Mouse (Mus musculus): ENCODE measurements at regions not wholly inside any gene's neighbourhood (a gene's known extent, or its start where the extent isn't known, plus 50 kb on each side); places are given as distances from the start of the nearest gene placed in this dataset.
A peak's percentile ranks its signal among the peaks of the same experiment; 100 is the strongest.

DNA sequence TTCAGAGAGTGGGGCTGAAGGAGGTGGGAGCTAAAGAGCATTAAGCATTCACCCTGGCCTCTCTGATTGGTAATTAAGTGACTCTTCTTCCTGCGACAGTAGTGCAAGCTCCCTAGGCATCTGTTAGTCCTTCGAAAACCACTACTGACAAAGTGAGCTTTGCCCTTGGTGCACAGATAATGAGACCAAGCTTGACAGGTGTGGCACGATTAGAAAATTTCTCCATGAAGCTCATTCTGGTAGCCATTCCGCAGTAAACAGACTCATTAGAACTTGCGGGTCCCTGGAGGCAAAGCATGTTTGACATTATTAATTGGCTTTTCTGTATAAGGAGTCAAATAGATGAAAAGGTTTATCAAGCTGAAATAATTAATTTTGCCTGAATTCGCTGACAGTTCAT is 285.8 kb downstream of the Insig2 start:
- no peak for DNase-seq (ENCODE audit: low spot score in 2 of 2)

DNA sequence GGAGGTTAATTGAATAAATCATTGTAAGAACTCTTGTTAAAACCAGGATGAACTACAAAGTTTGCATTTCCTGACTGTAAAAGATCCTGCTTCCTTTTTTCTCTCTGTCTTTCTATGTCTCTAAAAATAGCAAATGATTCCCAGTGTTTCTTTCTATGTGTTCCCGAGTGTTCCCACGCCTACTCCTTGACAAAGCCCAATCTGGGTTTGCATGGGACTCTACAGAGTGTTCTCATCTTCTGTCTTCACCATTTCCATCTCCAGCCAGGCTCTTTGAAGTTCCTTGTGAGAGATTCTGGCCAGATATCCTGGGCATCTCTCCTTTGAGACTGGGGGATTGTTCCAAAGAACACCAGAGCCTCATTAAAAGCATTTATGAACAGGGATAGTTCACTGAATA is 285.0 kb downstream of the Insig2 start:
- DNase-seq (ENCODE audit: low spot score in 2 of 2) = peak; percentile 27 to 58

DNA sequence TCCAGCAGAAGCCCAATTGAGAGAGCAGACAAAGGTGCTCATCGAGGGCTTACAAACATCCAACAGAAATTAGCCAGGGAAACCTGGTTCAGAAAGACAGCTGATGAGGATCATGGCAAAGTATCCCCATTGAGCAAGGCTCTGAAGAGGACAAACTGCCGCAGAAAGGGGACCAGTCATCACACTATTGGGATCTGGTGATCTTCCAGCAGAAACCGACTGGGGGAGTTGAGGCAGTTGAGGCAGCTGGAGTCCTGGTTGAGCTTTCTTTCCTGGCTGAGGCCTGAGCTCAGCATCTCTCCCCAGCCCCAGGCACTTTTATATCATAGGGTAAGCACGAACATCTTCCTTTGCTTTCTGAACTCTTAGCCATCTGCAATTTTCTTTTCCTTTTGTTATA is 282.7 kb downstream of the Insig2 start:
- no peak for DNase-seq (ENCODE audit: low spot score in 2 of 2)

DNA sequence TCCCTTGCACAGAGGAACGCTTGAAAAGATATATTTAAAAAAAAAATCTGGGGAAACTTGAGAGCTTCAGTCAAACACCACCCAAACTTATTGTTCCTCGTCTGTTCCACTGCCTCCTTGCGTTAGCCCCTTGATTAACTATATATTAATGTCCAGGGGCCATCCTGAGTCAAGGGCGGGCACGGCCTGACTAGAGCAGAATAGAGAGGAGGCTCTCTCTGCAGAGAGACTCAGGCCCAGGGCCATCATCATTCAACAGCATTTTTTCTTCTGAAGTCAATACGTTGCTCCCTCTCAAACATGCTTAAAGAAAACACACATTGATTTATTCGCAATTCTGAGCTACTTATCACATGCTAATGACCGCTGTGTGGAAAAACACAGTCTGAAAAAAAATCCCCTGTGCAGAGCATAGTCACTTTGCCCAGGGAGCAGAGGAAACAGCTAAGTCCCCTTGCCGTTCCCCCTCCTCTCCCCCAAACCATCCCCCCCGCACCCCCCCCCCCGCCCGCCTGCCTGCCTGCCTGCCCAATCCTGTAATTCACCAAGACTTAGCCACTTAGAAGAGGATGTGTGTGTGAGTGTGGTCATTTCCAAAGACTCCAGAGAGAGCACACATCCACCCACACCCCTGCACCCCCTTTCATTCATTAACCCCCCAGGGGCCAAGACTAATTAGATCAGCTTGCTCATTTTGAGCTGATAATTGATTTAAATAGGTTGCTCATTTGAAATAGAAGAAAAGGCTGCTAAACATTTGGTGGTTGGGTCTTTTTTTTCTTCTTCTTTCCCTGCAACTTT is 281.5 kb downstream of the Insig2 start:
- DNase-seq (ENCODE audit: low spot score in 2 of 2) = no peak

DNA sequence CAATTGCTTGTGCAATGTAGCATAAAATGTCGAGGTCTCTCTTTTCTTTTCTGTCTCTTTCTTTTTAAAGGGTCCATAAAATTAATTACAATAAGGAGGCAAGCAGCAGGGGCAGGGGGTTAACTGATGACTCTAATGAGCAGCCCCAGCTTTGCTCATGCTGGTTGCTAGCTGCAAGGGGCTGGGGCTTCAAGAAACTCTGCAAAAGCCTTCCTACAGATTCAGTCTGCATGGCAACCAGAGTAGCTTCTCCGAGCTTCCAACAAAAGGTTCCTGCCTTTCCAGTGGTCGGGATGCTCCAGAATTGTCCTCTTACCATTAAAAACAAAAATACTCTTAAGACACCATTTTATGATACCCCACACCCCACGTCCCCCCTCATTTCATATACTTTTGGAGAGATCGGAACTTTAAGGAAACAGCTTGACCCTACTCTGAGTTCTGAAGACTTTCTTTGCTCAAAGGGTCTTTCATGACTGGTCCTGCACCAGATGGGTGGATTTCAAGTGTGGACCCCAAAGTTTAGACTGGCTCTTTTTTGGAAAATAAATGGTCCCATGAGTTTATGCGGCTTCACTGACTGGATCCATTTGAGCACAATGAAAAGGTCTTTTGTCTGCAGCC is 280.8 kb downstream of the Insig2 start:
- DNase-seq (ENCODE audit: low spot score in 2 of 2) = no peak

DNA sequence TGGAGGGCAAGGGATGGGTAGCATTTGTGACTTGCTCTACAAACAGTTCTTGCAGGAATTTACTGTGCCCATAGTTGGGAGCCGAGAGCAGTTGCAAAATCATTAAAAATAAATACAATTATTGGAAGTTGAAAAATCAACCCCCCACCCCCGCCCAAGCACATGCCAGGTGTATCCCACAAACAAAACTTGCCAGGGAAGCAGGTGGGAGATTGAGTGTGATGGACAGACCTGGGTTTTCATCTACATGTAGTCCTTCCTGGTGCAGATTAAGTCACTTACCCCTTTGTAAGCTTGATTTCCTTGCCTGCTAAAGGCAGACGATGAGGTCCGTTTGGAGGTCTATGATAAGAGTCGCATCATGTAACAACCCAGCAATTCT is 280.3 kb downstream of the Insig2 start:
- no peak for DNase-seq (ENCODE audit: low spot score in 2 of 2)

DNA sequence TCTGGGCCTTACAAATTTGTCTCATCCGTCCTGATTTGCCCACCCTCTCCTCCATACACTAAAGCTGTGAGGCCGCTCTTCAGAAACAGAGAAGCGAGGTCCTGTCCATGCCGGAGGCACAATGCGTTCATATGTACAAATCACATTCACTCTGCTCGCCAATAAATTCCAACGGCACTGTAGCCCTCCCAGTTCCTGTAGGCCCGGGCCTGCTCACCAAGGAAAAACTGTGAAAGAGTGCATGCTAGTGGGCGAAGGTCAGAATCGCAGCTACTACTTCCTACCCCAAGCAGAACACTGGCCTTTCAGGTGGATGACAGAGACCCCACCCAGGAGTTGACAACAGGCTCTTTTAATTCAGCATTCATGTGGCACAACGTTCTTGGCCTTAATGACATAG is 278.7 kb downstream of the Insig2 start:
- peak in 1 of 2 experiments; percentile 5 for DNase-seq (ENCODE audit: low spot score in 2 of 2)

DNA sequence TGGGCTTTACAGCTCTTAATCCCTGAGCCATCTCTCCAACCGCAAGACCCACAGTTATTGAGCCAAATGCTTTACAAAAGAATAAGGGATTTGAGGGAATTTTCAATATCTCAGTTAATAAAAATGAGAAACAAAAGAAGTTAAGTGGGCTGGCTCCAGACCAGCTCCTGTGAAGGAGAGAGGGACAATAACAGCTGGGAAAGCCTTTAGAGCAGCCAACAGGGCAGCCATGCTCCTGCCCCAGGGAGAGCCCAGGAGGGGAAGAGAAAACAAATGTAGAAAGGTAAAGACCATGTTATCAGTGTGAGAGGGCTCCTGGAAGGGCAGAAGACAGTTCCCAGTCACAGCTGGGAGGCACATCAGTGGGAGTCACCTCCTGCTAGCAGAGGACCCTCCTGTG is 257.8 kb downstream of the Insig2 start:
- DNase-seq (ENCODE audit: low spot score in 2 of 2) = no peak

DNA sequence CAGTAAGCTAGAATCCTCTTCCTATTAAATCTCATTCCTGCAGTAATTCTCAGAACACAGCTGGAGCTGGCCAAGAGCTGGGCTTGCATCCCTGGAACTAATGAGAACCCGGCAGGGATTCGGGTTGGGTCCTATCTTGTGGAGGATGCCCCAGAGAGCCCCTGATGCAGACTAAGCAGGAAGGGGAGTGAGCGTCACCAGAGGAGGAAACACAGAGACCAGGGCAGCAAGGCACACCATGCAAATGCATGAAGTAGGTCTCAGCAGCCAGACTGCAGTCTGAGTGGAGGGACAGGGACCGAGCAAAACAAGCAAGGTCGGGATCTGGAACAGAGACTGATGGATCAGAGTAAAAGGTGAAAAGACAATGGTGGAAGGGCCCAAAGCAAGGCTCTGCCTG is 249.6 kb downstream of the Insig2 start:
- DNase-seq (ENCODE audit: low spot score in 2 of 2) = no peak

DNA sequence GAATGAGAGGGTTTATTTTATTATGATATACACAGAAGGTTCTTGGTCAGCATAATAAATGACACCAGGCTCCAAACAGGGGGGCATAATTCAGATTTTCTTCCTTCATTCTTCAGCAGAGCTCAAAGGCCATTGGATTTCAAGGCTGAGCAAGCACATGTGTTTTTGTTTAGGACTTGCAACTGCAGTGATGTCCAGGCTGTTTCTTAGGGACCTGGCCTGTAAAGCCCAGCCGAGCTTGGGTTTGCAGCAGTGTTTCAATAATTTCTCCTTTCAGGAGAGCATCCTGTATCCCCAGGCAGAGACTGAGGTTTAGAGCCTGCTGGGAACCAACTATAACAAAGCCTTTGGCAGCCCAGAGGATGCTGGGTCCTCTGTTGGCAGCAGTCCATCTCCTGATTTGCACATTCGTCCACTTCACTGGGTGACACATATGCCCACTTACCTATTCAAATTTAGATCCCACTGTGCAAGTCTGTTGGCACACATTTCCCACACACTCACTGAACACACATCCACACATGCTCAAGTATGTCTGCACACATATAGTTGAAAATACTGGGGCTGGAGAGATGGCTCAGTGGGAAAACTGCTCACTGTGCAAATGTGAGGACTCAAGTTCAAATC is 247.2 kb downstream of the Insig2 start:
- peak in 1 of 2 experiments; percentile 16 for DNase-seq (ENCODE audit: low spot score in 2 of 2)

DNA sequence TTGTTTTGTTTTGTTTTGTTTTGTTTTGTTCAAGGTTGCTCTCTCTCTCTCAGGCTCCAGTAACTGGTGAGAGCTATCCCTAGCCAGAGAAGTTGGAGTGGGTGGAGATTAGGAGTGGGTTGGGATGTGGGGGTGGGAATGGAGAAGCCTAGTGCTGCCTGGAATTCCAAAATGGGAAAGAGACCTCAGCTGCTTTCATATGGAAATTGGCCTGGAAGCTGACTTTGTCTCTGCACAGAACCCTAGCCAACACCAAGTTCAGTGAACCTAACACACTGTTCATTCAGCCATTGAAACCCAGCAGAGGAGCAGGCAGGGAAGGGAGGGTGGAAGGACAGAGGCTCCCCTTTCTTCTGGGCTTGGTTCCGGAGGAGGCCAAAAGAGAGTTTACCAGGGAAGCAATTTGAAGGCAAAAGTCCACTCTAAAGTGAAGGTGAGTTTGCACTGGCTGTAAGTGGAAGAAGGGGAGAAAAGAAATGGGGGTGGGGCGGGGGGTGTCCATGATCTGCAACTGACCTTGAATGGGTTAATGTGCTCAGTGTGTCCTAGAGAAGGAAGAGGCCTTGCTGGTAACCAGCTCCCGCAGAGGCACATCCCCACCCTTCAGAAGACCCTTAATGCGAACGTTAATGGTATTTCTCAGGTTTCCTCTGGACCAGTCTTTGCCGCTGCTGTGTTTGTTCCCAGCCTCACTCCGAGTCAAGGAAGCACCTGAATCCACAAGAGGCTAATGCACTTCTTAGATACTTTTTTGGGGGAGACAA is 245.1 kb downstream of the Insig2 start:
- DNase-seq (ENCODE audit: low spot score in 2 of 2) = peak; percentile 22 to 66

DNA sequence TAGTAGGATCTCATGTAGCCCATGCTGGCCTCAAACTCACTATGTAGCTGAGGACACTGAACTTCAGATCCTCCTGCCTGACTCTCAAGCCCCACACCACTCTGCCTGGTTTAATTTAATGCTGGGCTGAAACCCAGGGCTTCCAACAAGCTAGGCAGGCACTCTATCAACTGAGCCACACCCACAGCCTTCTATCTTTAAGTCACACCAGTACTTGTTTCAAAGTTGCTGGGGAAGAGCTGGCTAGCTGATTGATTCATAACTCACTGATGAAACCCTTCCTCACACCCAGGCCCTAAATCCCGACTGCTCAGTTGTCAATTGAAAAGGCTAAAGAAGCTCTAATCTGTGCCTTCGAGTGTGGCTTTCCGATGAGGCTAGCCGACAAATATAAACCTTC is 241.8 kb downstream of the Insig2 start:
- DNase-seq (ENCODE audit: low spot score in 2 of 2) = no peak

DNA sequence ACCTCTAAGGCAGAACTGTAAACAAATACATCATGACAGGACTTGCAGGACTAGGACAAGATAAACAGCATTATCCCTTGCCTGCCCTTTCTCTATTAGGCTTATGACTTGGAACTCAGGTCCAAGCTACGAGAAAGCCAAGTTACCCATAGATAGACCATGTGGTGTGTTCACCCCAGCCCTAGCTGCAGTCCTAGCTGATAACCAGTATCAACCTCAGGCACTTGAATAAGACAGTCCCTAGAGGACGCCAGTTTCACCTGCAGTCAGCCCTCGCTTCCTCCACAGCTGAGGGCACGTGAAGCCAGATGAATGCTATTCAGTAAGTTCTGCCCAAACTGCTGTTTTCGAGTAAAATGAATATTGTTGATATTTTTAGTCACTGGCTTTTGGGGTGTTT is 239.5 kb downstream of the Insig2 start:
- DNase-seq (ENCODE audit: low spot score in 2 of 2) = no peak

DNA sequence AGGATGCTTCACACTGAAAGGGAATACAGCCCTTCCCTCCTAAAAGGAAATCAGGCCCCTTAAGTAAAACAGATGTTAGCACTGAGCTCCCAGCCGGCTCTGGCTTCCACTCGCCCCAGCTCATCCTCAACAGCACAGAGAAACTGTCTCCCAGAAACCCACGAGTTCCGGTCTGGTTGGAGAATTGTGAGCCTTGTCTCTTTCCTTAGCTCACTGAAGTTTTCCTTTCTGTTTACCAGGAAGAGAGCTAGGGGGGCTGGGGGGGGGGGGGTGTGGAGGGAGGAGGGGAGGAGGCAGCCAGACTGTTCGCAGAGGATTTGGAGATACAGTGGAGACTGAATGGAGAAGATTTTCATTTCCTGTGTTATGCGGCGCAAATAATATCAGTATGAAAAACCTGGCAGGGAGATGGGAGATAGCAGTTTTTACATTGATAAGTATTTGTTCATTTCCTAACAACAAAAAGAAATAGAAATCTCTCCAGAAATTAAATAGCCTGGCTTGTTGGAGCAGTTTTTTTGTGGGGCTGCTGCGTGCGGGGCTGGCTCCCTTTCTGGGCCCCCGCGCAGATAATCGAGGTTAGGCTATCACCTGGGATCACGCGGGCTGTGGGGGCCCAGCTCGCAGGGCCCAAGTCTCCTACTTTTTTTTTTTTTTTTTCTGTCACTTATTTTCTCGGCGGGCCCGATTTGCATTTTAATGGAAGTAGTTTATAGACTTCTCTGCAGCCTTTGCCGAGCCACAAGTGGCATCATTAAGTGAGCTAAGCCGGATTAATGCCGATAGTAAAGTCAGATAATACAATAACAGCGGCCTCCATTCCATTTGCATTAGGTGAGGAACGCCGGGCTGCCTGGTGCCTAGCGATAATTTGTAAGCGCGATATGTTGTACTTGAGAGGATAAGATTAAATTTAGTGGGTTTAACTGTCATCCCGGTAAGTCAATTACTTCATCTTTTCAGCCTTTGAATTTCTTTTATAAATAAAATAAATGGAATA is 235.5 kb downstream of the Insig2 start:
- peak; percentile 13 to 41 for DNase-seq (ENCODE audit: low spot score in 2 of 2)

DNA sequence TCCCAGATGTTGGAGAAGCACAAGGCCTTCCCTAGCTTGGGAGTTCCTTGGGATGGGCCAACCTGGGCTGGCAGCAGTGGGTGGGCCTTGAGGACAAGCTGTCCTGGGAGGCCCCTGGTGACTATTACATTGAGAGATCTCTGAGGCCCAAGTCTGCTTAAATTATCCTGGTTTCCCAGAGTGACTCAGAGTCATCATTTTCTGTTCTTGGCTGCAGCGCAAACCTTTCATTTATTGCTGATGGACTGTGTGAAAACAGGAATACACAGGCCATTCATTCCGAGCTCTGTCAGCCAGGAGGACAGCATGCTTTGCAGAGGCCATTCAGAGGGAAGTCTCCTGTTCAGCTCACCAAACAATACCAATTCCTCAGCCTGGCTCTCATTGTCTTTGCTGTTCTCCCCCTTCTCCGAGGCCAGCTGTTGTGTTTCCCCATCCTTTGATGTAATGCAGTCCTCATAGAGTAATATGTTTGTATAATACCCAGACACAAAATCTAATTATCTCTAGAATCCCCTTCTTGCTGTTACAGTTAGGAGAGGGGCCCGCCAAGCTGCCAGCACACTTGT is 220.5 kb downstream of the Insig2 start:
- DNase-seq (ENCODE audit: low spot score in 2 of 2) = no peak

DNA sequence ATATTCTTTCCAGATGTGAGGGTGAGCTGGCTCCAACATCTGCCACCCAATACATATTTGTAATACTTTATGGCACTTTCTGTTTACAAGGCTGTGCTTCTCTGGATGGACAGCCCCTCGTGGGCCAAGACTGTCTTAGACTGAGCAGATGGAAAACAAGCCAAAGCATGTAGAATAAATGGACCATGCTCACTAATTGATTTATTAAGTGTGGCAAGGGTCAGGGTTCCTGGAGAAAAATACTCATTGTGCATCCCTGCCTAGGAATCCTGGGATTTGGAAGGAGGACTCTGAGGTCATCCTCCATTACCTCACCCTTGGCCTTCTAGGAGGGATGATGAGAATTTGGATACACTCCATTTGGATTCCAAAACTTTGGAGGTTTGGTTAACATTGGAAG is 219.9 kb downstream of the Insig2 start:
- DNase-seq (ENCODE audit: low spot score in 2 of 2) = no peak

DNA sequence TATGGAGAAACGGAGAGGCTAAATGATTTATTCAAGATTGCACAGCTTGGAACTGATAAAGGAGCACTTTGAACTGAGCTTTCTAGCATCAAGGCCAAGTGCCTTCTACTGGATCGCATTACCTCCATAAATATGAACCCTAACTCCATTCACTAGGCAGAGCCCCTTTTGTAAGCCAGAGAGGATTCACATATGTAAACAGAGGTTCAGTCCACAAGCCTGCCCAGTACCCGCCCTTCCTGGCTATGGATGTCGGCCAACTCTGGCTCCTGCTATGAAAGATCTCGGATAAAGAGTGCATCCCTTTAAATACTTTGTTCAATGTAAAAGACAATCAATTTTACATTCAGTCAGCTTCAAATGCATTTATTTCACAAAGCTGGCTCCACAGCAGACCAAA is 215.8 kb downstream of the Insig2 start:
- DNase-seq (ENCODE audit: low spot score in 2 of 2) = no peak

DNA sequence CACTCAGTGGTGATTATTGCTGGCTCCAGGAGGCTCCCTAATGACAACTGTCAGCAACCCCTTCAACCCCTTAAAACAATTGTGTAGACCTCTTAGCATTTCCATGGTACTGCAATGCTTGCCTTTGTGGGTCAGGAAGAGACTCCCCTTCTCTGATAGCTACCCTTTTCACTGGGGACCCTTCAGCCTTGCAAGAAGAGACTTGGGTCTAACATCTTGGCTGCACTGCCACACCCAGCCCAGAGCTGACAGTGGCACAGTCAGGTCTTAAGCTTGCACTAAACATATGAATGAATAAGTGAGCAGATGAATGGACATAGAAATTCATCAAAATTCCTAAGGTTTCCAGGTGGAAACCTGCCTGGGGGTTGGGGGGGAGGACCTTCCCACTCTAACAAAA is 209.0 kb downstream of the Insig2 start:
- no peak for DNase-seq (ENCODE audit: low spot score in 2 of 2)

DNA sequence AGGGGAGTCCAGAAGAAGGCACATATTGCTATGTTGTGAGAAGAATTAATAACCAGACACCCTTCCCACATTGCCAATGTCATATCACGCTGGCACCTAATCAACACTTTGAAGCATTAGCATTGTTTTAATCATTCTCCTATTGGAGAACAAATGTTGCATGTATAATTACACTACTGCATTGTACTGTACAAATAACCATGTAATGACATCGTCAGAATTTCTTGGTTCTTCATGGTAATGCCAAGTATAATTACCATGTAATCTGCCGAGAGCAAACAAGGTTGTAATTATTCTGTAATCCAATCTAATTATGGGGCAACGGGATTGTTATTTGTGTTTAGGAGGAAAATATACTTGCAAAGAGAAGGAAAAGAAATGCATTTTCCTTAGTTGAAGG is 196.1 kb downstream of the Insig2 start:
- DNase-seq (ENCODE audit: low spot score in 2 of 2) = no peak

DNA sequence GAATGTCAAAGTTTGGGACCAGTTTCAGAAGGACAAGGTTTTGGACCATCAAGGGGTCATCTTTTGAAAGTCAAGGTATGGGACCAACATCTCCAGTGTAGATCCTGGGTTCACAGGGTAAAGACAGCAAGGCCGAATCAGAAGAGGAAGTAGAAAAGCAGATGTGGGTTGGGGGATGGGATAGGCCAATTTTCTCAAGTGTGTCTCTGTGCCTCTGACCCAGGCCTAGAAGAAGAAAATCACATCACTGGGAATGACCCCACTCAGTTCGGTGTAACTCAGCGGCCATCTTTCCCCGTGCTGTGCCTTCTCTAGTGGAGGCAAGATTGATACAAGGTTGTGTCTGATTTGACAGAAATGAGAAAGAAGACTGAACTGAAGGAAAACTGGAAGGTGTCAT is 195.5 kb downstream of the Insig2 start:
- no peak for DNase-seq (ENCODE audit: low spot score in 2 of 2)
